Mouse (Mus musculus): Measurements from ENCODE around the gene Pik3r6.

Gene Pik3r6

GRCm38 (mm10) chr11:68577076-68577475 lies 74.3 kb downstream of the Pik3r6 start:
- no peak for TF ChIP-seq GATA4 (IDR thresholded peaks at IDR 0.05; ENCODE audit: insufficient replicate concordance, low read length)

- TF ChIP-seq GATA4 (IDR thresholded peaks at IDR 0.05; ENCODE audit: insufficient replicate concordance, low read length): no peak
These were observed 76.7 kb downstream of the Pik3r6 start for GRCm38 (mm10) chr11:68579462-68579881.

- no peak for TF ChIP-seq GATA4 (IDR thresholded peaks at IDR 0.05; ENCODE audit: insufficient replicate concordance, low read length)
These were observed 77.7 kb downstream of the Pik3r6 start for GRCm38 (mm10) chr11:68580566-68580965.

GRCm38 (mm10) chr11:68583225-68583624 lies 80.4 kb downstream of the Pik3r6 start:
- TF ChIP-seq GATA4 (IDR thresholded peaks at IDR 0.05; ENCODE audit: insufficient replicate concordance, low read length): no peak

GRCm38 (mm10) chr11:68583906-68584480 lies 81.2 kb downstream of the Pik3r6 start:
- no peak for TF ChIP-seq GATA4 (IDR thresholded peaks at IDR 0.05; ENCODE audit: insufficient replicate concordance, low read length)

- no peak for TF ChIP-seq GATA4 (IDR thresholded peaks at IDR 0.05; ENCODE audit: insufficient replicate concordance, low read length)
These were observed 83.1 kb downstream of the Pik3r6 start for GRCm38 (mm10) chr11:68585890-68586289.

GRCm38 (mm10) chr11:68586721-68587120 lies 83.9 kb downstream of the Pik3r6 start, which contains the start of gene Ccdc42:
Gene Ccdc42 (plus strand): TSS chr11:68587021.
- TF ChIP-seq GATA4 (IDR thresholded peaks at IDR 0.05; ENCODE audit: insufficient replicate concordance, low read length): no peak

GRCm38 (mm10) chr11:68589055-68589809 lies 86.4 kb downstream of the Pik3r6 start:
- no peak for TF ChIP-seq GATA4 (IDR thresholded peaks at IDR 0.05; ENCODE audit: insufficient replicate concordance, low read length)

GRCm38 (mm10) chr11:68591708-68592107 lies 88.9 kb downstream of the Pik3r6 start:
- no peak for TF ChIP-seq GATA4 (IDR thresholded peaks at IDR 0.05; ENCODE audit: insufficient replicate concordance, low read length)

- no peak for TF ChIP-seq GATA4 (IDR thresholded peaks at IDR 0.05; ENCODE audit: insufficient replicate concordance, low read length)
These were observed 90.4 kb downstream of the Pik3r6 start for GRCm38 (mm10) chr11:68593247-68593646.

GRCm38 (mm10) chr11:68597912-68598311 lies 95.1 kb downstream of the Pik3r6 start:
- no peak for TF ChIP-seq GATA4 (IDR thresholded peaks at IDR 0.05; ENCODE audit: insufficient replicate concordance, low read length)

GRCm38 (mm10) chr11:68600551-68601021 lies 97.8 kb downstream of the Pik3r6 start:
- no peak for TF ChIP-seq GATA4 (IDR thresholded peaks at IDR 0.05; ENCODE audit: insufficient replicate concordance, low read length)

GRCm38 (mm10) chr11:68601486-68601991 lies 98.7 kb downstream of the Pik3r6 start:
- TF ChIP-seq GATA4 (IDR thresholded peaks at IDR 0.05; ENCODE audit: insufficient replicate concordance, low read length): no peak
